Mouse (Mus musculus) brain, adult 10 weeks (tissue): ENCODE results near the gene Pigl. TPM values are rescaled to one million over a fixed set of nuclear protein-coding genes. Genes with fewer than 3 reads are reported as not detected.

Source experiments
- polyA plus RNA-seq: library from polyadenylated mRNA; stranded (reverse); fragments of 350-450 nt; fragmentation: Illumina TruSeq; extraction: RNeasy Lipid Tissue Mini Kit (QIAGEN cat#74804); gene quantifications from one replicate; pipeline ENCODE4 v1.2.3, GENCODE M21; 2015; ENCODE audit warnings: low read depth, low replicate concordance

Gene Pigl
- polyA plus RNA-seq: 7.7 TPM

GRCm38 (mm10) chr11:62458276-62458724 lies at the start of gene Pigl, which contains the start of gene Ncor1:
Pigl (plus strand) TSS chr11:62458460.
Ncor1 (minus strand) TSS chr11:62458541.

GRCm38 (mm10) chr11:62539089-62539890 lies 81.0 kb downstream of the Pigl start, which contains the start of gene Cenpv:
Cenpv (minus strand) TSS chr11:62539261.

GRCm38 (mm10) chr11:62550727-62551225 lies 92.5 kb downstream of the Pigl start, which contains the start of gene Ubb:
Ubb (plus strand) TSS chr11:62551171.

Other genes starting within 250 kb of the Pigl start
- 5.1 TPM for gene Adora2b, start 209.5 kb upstream of the Pigl start, polyA plus RNA-seq
- 26.7 TPM for gene Zswim7, start 177.1 kb upstream of the Pigl start, polyA plus RNA-seq
- 91.1 TPM for gene Ttc19, start 177.0 kb upstream of the Pigl start, polyA plus RNA-seq
- gene Ncor1, start 81 bp downstream of the Pigl start, polyA plus RNA-seq: 118 TPM
- gene Cenpv, start 80.8 kb downstream of the Pigl start, polyA plus RNA-seq: 49.9 TPM
- 3,249 TPM for gene Ubb, start 92.7 kb downstream of the Pigl start, polyA plus RNA-seq
- 16.7 TPM for gene Trpv2, start 116.0 kb downstream of the Pigl start, polyA plus RNA-seq
- 18.1 TPM for gene Lrrc75a, start 190.1 kb downstream of the Pigl start, polyA plus RNA-seq
- 29.5 TPM for gene Mmgt2, start 190.2 kb downstream of the Pigl start, polyA plus RNA-seq